ENCODE assay signal across 17 mouse cellular contexts in genomic region chr5:35091636-35092035, GRCm38 (mm10). TPM values are rescaled to one million over a fixed set of nuclear protein-coding genes. Genes with fewer than 3 reads are reported as not detected.
"Had no signal": no experiment of that assay in that cellular context is flagged by ENCODE, and none has a peak within 500 bp of the region (broad histone marks: within the 10 kb centered on the region; RNA-seq: fewer than 3 reads in every experiment).

No protein-coding gene starts in this region.

- H3K9ac ChIP-seq: liver, postnatal 0 days; lung, embryonic 15.5 days; midbrain, embryonic 12.5 days; neural tube, embryonic 12.5 days; stomach, embryonic 15.5 days had no signal

- H3K4me1 ChIP-seq: lung, embryonic 15.5 days; midbrain, embryonic 12.5 days; neural tube, embryonic 12.5 days; stomach, embryonic 15.5 days had no signal

- H3K27me3 ChIP-seq: lung, embryonic 15.5 days; midbrain, embryonic 12.5 days; neural tube, embryonic 12.5 days; stomach, embryonic 15.5 days had no signal

- H3K4me3 ChIP-seq: lung, embryonic 15.5 days; megakaryocyte, embryonic 14.5 days; midbrain, embryonic 12.5 days; neural tube, embryonic 12.5 days; stomach, embryonic 15.5 days had no signal

- ATAC-seq: liver, postnatal 0 days; lung, postnatal 0 days had no signal

- DNase-seq: liver, postnatal 0 days; lung, adult 2 months; lung, postnatal 14 days; lung, postnatal 36 days; midbrain, embryonic 14.5 days; right cerebral cortex, postnatal 14 days; thymus, adult 2 months; thymus, postnatal 25 days; thymus, postnatal 4 days had no signal

- H3K4me2 ChIP-seq: lung, embryonic 15.5 days; midbrain, embryonic 12.5 days; neural tube, embryonic 12.5 days; stomach, embryonic 15.5 days had no signal

- H3K27ac ChIP-seq: lung, embryonic 15.5 days; macrophage; midbrain, embryonic 12.5 days; neural tube, embryonic 12.5 days; stomach, embryonic 15.5 days; stomach, postnatal 0 days had no signal

- H3K9me3 ChIP-seq: lung, embryonic 15.5 days; megakaryocyte, embryonic 14.5 days; midbrain, embryonic 12.5 days; neural tube, embryonic 12.5 days; stomach, embryonic 15.5 days had no signal

RNA-seq across cellular contexts. Expression of gene Hgfac, which starts 50.3 kb away (rescaled TPM):
- polyA plus RNA-seq: macrophage had no signal
